Comparison of ENCODE assay signal across 22 mouse cellular contexts in the genomic region with DNA sequence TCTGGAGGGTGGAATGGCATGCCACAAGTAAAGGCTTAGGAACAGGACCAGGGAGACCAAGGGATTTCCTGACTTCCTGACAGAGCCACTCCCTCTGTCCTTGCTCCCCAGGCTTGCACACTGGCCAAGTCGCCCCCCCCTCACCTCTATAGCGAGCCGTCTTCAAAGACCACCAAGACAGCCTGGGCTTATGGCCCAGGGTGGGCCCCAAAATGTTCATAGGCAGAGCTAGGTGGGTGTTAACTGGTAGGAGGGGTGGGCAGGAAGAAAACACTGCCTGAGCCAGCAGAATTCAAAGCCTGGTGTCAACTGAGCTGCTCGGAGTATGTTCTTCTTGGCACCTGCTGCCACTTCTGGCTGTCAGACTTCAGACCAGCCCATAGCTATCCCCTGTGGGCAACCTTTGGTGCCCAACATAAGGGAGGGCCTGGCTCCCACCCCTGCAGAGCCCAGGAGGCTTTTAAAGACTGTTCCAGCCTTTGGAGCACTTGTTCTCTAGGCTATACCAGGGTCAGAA. TPM values are rescaled to one million over a fixed set of nuclear protein-coding genes. Genes with fewer than 3 reads are reported as not detected.
DNase-seq lines count a peak whose midpoint lies in the region; ATAC-seq and TF ChIP-seq lines count a peak whose summit lies in the region.
"Had no signal": no experiment of that assay in that cellular context is flagged by ENCODE, and none has a peak within 500 bp of the region (broad histone marks: within the 10 kb centered on the region; RNA-seq: fewer than 3 reads in every experiment).

No protein-coding gene starts in this region.

- H3K36me3 ChIP-seq in forebrain, embryonic 10.5 days (replicated peaks), result 0 out of 2 replicates have a peak, but pooled peaks cover 2% of the 10 kb centered on the region
- no peaks in the 10 kb centered on the region for H3K36me3 ChIP-seq in forebrain, embryonic 11.5 days (ENCODE audit: control insufficient read depth, insufficient read depth, low read length)
- H3K36me3 ChIP-seq in heart, embryonic 12.5 days, result peaks cover 6% of the 10 kb centered on the region; the same call in 1 of the 2 replicates
- peaks cover 32% of the 10 kb centered on the region for H3K36me3 ChIP-seq in limb, embryonic 13.5 days
- no peaks in the 10 kb centered on the region for H3K36me3 ChIP-seq in limb, embryonic 10.5 days
- H3K36me3 ChIP-seq in myocyte (ENCODE audit: control insufficient read depth, insufficient read depth), result no peaks in the 10 kb centered on the region
- H3K36me3 ChIP-seq: hindbrain, embryonic 13.5 days; liver, embryonic 13.5 days; lung, embryonic 15.5 days had no signal

- no peaks in the 10 kb centered on the region for H3K9me3 ChIP-seq in forebrain, embryonic 10.5 days
- H3K9me3 ChIP-seq in forebrain, embryonic 11.5 days (ENCODE audit: control insufficient read depth, low read length), result no peaks in the 10 kb centered on the region
- no peaks in the 10 kb centered on the region for H3K9me3 ChIP-seq in heart, embryonic 12.5 days (replicated peaks)
- H3K9me3 ChIP-seq in limb, embryonic 13.5 days, result no peaks in the 10 kb centered on the region; the same call in 1 of the 2 replicates
- no peaks in the 10 kb centered on the region for H3K9me3 ChIP-seq in limb, embryonic 10.5 days (replicated peaks)
- H3K9me3 ChIP-seq: hindbrain, embryonic 13.5 days; liver, embryonic 13.5 days; lung, embryonic 15.5 days had no signal

- WGBS in forebrain, embryonic 10.5 days, result 78% methylated on average over 4 of the region's 4 CpGs
- WGBS in forebrain, embryonic 11.5 days, result 90% methylated on average over 4 of the region's 4 CpGs
- 69% methylated on average over 4 of the region's 4 CpGs for WGBS in heart, embryonic 12.5 days
- WGBS in limb, embryonic 13.5 days, result 56% methylated on average over 4 of the region's 4 CpGs
- WGBS in limb, embryonic 10.5 days, result 76% methylated on average over 4 of the region's 4 CpGs

- H3K27ac ChIP-seq in forebrain, embryonic 10.5 days, result 0 out of 2 replicates have a peak overlapping the region, but pooled peaks have one; percentile 48
- H3K27ac ChIP-seq in forebrain, embryonic 11.5 days (ENCODE audit: low read depth, low read length), result no peak overlapping the region
- H3K27ac ChIP-seq in heart, embryonic 12.5 days (ENCODE audit: poor library complexity, severe bottlenecking), result peak overlapping the region; percentile 34
- 0 out of 2 replicates have a peak overlapping the region, but pooled peaks have one; percentile 10 for H3K27ac ChIP-seq in limb, embryonic 13.5 days
- H3K27ac ChIP-seq in limb, embryonic 10.5 days, result no peak overlapping the region
- H3K27ac ChIP-seq: hindbrain, embryonic 13.5 days; liver, embryonic 13.5 days had no signal

- no peak overlapping the region for H3ac ChIP-seq in myocyte (ENCODE audit: control insufficient read depth, insufficient read length)

- H3K27me3 ChIP-seq in forebrain, embryonic 10.5 days (ENCODE audit: poor library complexity, severe bottlenecking), result no peaks in the 10 kb centered on the region
- no peaks in the 10 kb centered on the region for H3K27me3 ChIP-seq in forebrain, embryonic 11.5 days (ENCODE audit: control insufficient read depth, insufficient read depth, low read length)
- no peaks in the 10 kb centered on the region for H3K27me3 ChIP-seq in heart, embryonic 12.5 days (replicated peaks)
- no peaks in the 10 kb centered on the region for H3K27me3 ChIP-seq in limb, embryonic 13.5 days
- H3K27me3 ChIP-seq in limb, embryonic 10.5 days (ENCODE audit: low read depth, poor library complexity, severe bottlenecking), result no peaks in the 10 kb centered on the region
- no peaks in the 10 kb centered on the region for H3K27me3 ChIP-seq in myocyte (ENCODE audit: control insufficient read depth, insufficient read depth, insufficient read length)
- H3K27me3 ChIP-seq: hindbrain, embryonic 13.5 days; liver, embryonic 13.5 days; lung, embryonic 15.5 days had no signal

- DNase-seq in forebrain, embryonic 10.5 days (ENCODE audit: extremely low spot score, low spot score), result no peak
- no peak for DNase-seq in forebrain, embryonic 11.5 days (ENCODE audit: low spot score)
- no peak for DNase-seq in heart, adult 18-20 months
- no peak for DNase-seq in limb, embryonic 10.5 days (ENCODE audit: low spot score)
- DNase-seq: adrenal gland, adult 8-10 months; cerebellum, adult 18-20 months; cerebellum, postnatal 14 days; gastrocnemius, postnatal 36 days; kidney, adult 2 months; kidney, postnatal 10 days; liver, embryonic 13.5 days; lung, postnatal 4 days; thymus, postnatal 36 days had no signal

- H3K9ac ChIP-seq in forebrain, embryonic 11.5 days (ENCODE audit: low read length), result no peak overlapping the region
- H3K9ac ChIP-seq in heart, embryonic 12.5 days, result no peak overlapping the region
- no peak overlapping the region for H3K9ac ChIP-seq in limb, embryonic 13.5 days
- H3K9ac ChIP-seq: hindbrain, embryonic 13.5 days; liver, embryonic 13.5 days; lung, embryonic 15.5 days had no signal

- H3K4me2 ChIP-seq in forebrain, embryonic 11.5 days (ENCODE audit: low read depth, low read length, severe bottlenecking), result no peak overlapping the region
- no peak overlapping the region for H3K4me2 ChIP-seq in heart, embryonic 12.5 days
- H3K4me2 ChIP-seq in limb, embryonic 13.5 days (replicated peaks), result no peak overlapping the region
- H3K4me2 ChIP-seq in myocyte (ENCODE audit: low read depth), result peak overlapping the region; percentile 75
- H3K4me2 ChIP-seq: hindbrain, embryonic 13.5 days; liver, embryonic 13.5 days; lung, embryonic 15.5 days had no signal

- peaks cover 45% of the 10 kb centered on the region for H3K4me1 ChIP-seq in forebrain, embryonic 10.5 days
- H3K4me1 ChIP-seq in forebrain, embryonic 11.5 days (replicated peaks; ENCODE audit: control insufficient read depth, insufficient read depth, low read length), result peaks cover 6% of the 10 kb centered on the region; the same call in 1 of the 2 replicates
- H3K4me1 ChIP-seq in heart, embryonic 12.5 days (replicated peaks), result peaks cover 53% of the 10 kb centered on the region
- H3K4me1 ChIP-seq in limb, embryonic 13.5 days, result peaks cover 37% of the 10 kb centered on the region
- H3K4me1 ChIP-seq in limb, embryonic 10.5 days, result peaks cover 32% of the 10 kb centered on the region

- no peak overlapping the region for H3K4me3 ChIP-seq in forebrain, embryonic 10.5 days
- H3K4me3 ChIP-seq in forebrain, embryonic 11.5 days (ENCODE audit: low read depth, low read length), result no peak overlapping the region
- no peak overlapping the region for H3K4me3 ChIP-seq in heart, embryonic 12.5 days
- H3K4me3 ChIP-seq in limb, embryonic 13.5 days, result no peak overlapping the region
- H3K4me3 ChIP-seq in limb, embryonic 10.5 days, result no peak overlapping the region
- H3K4me3 ChIP-seq in myocyte, result peak overlapping the region; percentile 25
- H3K4me3 ChIP-seq: hindbrain, embryonic 13.5 days; liver, embryonic 13.5 days; lung, embryonic 15.5 days had no signal

- no peak for TF ChIP-seq POLR2A in myocyte (IDR thresholded peaks at IDR 0.05; ENCODE audit: insufficient read length, low read depth)

- H3K79me2 ChIP-seq in myocyte (ENCODE audit: control insufficient read depth, insufficient read depth), result no peaks in the 10 kb centered on the region

- ATAC-seq in forebrain, embryonic 11.5 days (replicated peaks; ENCODE audit: low FRiP score), result no peak
- ATAC-seq in heart, embryonic 12.5 days (ENCODE audit: insufficient number of reproducible peaks, low FRiP score), result no peak
- peak; percentile 68 for ATAC-seq in limb, embryonic 13.5 days (ENCODE audit: low FRiP score, low read depth)
- ATAC-seq: activated CD4-positive, CD25-positive, alpha-beta regulatory T cell, adult 4 months; forebrain, embryonic 14.5 days; midbrain, embryonic 16.5 days had no signal

TF ChIP-seq in myocyte, 11 proteins besides CTCF, POLR2A, EP300 and RAD21 (continues in another document):
- TF ChIP-seq MAX (IDR thresholded peaks at IDR 0.05; ENCODE audit: low read depth) (no peak), TCF12 (IDR thresholded peaks at IDR 0.05; ENCODE audit: insufficient read depth, poor library complexity, severe bottlenecking) (no peak), REST (IDR thresholded peaks at IDR 0.05; ENCODE audit: insufficient read depth, insufficient read length) (no peak), E2F4 (IDR thresholded peaks at IDR 0.05; ENCODE audit: insufficient read depth) (no peak), POLR2AphosphoS2 (IDR thresholded peaks at IDR 0.05; ENCODE audit: insufficient read length, low read depth) (no peak), CEBPB (IDR thresholded peaks at IDR 0.05; ENCODE audit: insufficient read depth, poor library complexity, severe bottlenecking) (no peak)

RNA-seq across cellular contexts. Expression of a gene that starts 15.0 kb away (rescaled TPM):
- 7.1 and 7.2 TPM in 2 replicates for polyA plus RNA-seq in forebrain, embryonic 10.5 days (2016; fragmentation: Nextera tagmentation; extraction: Ambion mirVana)
- polyA plus RNA-seq in forebrain, embryonic 11.5 days (2014; fragmentation: Nextera tagmentation; extraction: Ambion mirVana), result 10.2 and 13.0 TPM in 2 replicates
- 57.4 and 62.4 TPM in 2 replicates for polyA plus RNA-seq in heart, embryonic 12.5 days (2016; fragmentation: Nextera tagmentation; extraction: Ambion mirVana)
- total RNA-seq in heart, adult 18-20 months (2021), result 10 to 100 TPM; 18.3 to 20.2 TPM
- 51.3 and 52.2 TPM in 2 replicates for polyA plus RNA-seq in limb, embryonic 13.5 days (2015; fragmentation: Nextera tagmentation; extraction: Ambion mirVana)
- polyA plus RNA-seq in limb, embryonic 10.5 days (2016; fragmentation: Nextera tagmentation; extraction: Ambion mirVana), result 6.0 and 12.9 TPM in 2 replicates
- polyA plus RNA-seq in myocyte (2012; fragmentation: generic; extraction: Trizol), result 46.1 TPM
- total RNA-seq: megakaryocyte-erythroid progenitor cell, adult 5-6 weeks had no signal
- polyA plus RNA-seq: activated CD4-positive, CD25-positive, alpha-beta regulatory T cell, adult 4 months had no signal

RNA-seq across cellular contexts. Expression of a gene that starts 45.1 kb away (rescaled TPM):
- polyA plus RNA-seq in forebrain, embryonic 10.5 days (2016; fragmentation: Nextera tagmentation; extraction: Ambion mirVana), result 24.8 and 28.8 TPM in 2 replicates
- polyA plus RNA-seq in forebrain, embryonic 11.5 days (2014; fragmentation: Nextera tagmentation; extraction: Ambion mirVana), result 37.6 and 39.4 TPM in 2 replicates
- 24.0 and 24.7 TPM in 2 replicates for polyA plus RNA-seq in heart, embryonic 12.5 days (2016; fragmentation: Nextera tagmentation; extraction: Ambion mirVana)
- total RNA-seq in heart, adult 18-20 months (2021), result 10 to 100 TPM; 10.2 to 10.5 TPM
- 44.2 and 45.6 TPM in 2 replicates for polyA plus RNA-seq in limb, embryonic 13.5 days (2015; fragmentation: Nextera tagmentation; extraction: Ambion mirVana)
- polyA plus RNA-seq in limb, embryonic 10.5 days (2016; fragmentation: Nextera tagmentation; extraction: Ambion mirVana), result 21.8 and 26.1 TPM in 2 replicates
- 37.9 TPM for polyA plus RNA-seq in myocyte (2012; fragmentation: generic; extraction: Trizol)

RNA-seq across cellular contexts. Expression of a gene that starts 48.4 kb away (rescaled TPM):
- polyA plus RNA-seq in forebrain, embryonic 10.5 days (2016; fragmentation: Nextera tagmentation; extraction: Ambion mirVana), result 13.7 and 14.4 TPM in 2 replicates
- 13.6 and 13.7 TPM in 2 replicates for polyA plus RNA-seq in forebrain, embryonic 11.5 days (2014; fragmentation: Nextera tagmentation; extraction: Ambion mirVana)
- 15.2 and 15.5 TPM in 2 replicates for polyA plus RNA-seq in heart, embryonic 12.5 days (2016; fragmentation: Nextera tagmentation; extraction: Ambion mirVana)
- 1 to 10 TPM; 8.1 to 8.8 TPM for total RNA-seq in heart, adult 18-20 months (2021)
- 15.3 and 18.2 TPM in 2 replicates for polyA plus RNA-seq in limb, embryonic 13.5 days (2015; fragmentation: Nextera tagmentation; extraction: Ambion mirVana)
- 20.5 and 21.0 TPM in 2 replicates for polyA plus RNA-seq in limb, embryonic 10.5 days (2016; fragmentation: Nextera tagmentation; extraction: Ambion mirVana)
- polyA plus RNA-seq in myocyte (2012; fragmentation: generic; extraction: Trizol), result 15.5 TPM

Comparison
In these comparisons a context has a peak if more than half of its experiments do, and no peak if none do; other contexts are left out.
1. H3K27ac ChIP-seq: peak in forebrain, embryonic 10.5 days (single experiment), heart, embryonic 12.5 days (single experiment) and limb, embryonic 13.5 days (single experiment); none in forebrain, embryonic 11.5 days (single experiment) and limb, embryonic 10.5 days (single experiment).